Mouse (Mus musculus): ENCODE measurements around the gene Ccdc148. TPM values are rescaled to one million over a fixed set of nuclear protein-coding genes. Genes with fewer than 3 reads are reported as not detected.

The Ccdc148 gene
- total and polyA plus RNA-seq, 2 experiments from 2014 or later, result 0.46 to 0.56 TPM

- ATAC-seq (ENCODE audit: insufficient read depth, low read depth), result no peak
- no peaks in the 10 kb centered on the region for H3K27me3 ChIP-seq (ENCODE audit: control insufficient read depth, insufficient read depth, low read length)
- no peak overlapping the region for H3K27ac ChIP-seq (ENCODE audit: low read depth)
- H3K4me1 ChIP-seq (ENCODE audit: control insufficient read depth, insufficient read depth), result peaks cover 16% of the 10 kb centered on the region; the same call in 1 of the 2 replicates
- TF ChIP-seq CTCF (IDR thresholded peaks at IDR 0.05; ENCODE audit: low read depth) (no peak), EP300 (IDR thresholded peaks at IDR 0.05; ENCODE audit: low read depth) (no peak)
- H3K4me3 ChIP-seq (ENCODE audit: low read depth, low read length), result no peak overlapping the region
- WGBS, result 53% methylated on average over 9 of the region's 9 CpGs
- no peak overlapping the region for H3K9ac ChIP-seq (replicated peaks; ENCODE audit: low read depth, low read length)
- no peaks in the 10 kb centered on the region for H3K36me3 ChIP-seq (replicated peaks; ENCODE audit: control insufficient read depth, insufficient read depth, low read length)
- DNase-seq (ENCODE audit: low spot score), result no peak
- no peaks in the 10 kb centered on the region for H3K9me3 ChIP-seq (replicated peaks; ENCODE audit: control insufficient read depth, low read length)
- no peak overlapping the region for H3K4me2 ChIP-seq (ENCODE audit: low read depth, low read length)
These were observed 9.2 kb upstream of the Ccdc148 start for GRCm38 (mm10) chr2:59169572-59170207.

GRCm38 (mm10) chr2:59167830-59168229 is 7.3 kb upstream of the Ccdc148 start:
- DNase-seq (ENCODE audit: low spot score) (no peak), ATAC-seq (ENCODE audit: insufficient read depth, low read depth) (no peak)
- H3K9me3 ChIP-seq (replicated peaks; ENCODE audit: control insufficient read depth, low read length), result no peaks in the 10 kb centered on the region
- H3K27me3 ChIP-seq (ENCODE audit: control insufficient read depth, insufficient read depth, low read length), result no peaks in the 10 kb centered on the region
- H3K4me1 ChIP-seq (ENCODE audit: control insufficient read depth, insufficient read depth), result peaks cover 27% of the 10 kb centered on the region; the same call in 1 of the 2 replicates
- TF ChIP-seq EP300 (IDR thresholded peaks at IDR 0.05; ENCODE audit: low read depth), result no peak
- TF ChIP-seq CTCF (IDR thresholded peaks at IDR 0.05; ENCODE audit: low read depth), result no peak
- no peak overlapping the region for H3K4me2 ChIP-seq (ENCODE audit: low read depth, low read length)
- no peak overlapping the region for H3K4me3 ChIP-seq (ENCODE audit: low read depth, low read length)
- no peaks in the 10 kb centered on the region for H3K36me3 ChIP-seq (replicated peaks; ENCODE audit: control insufficient read depth, insufficient read depth, low read length)
- H3K27ac ChIP-seq (ENCODE audit: low read depth), result no peak overlapping the region
- H3K9ac ChIP-seq (replicated peaks; ENCODE audit: low read depth, low read length), result no peak overlapping the region
- 65% methylated on average over 4 of the region's 4 CpGs for WGBS

GRCm38 (mm10) chr2:59166976-59167375 is 6.5 kb upstream of the Ccdc148 start:
- no peaks in the 10 kb centered on the region for H3K27me3 ChIP-seq (ENCODE audit: control insufficient read depth, insufficient read depth, low read length)
- H3K4me3 ChIP-seq (ENCODE audit: low read depth, low read length), result no peak overlapping the region
- no peak overlapping the region for H3K4me2 ChIP-seq (ENCODE audit: low read depth, low read length)
- H3K4me1 ChIP-seq (ENCODE audit: control insufficient read depth, insufficient read depth), result peaks cover 27% of the 10 kb centered on the region; the same call in 1 of the 2 replicates
- WGBS, result 72% methylated on average over 4 of the region's 4 CpGs
- TF ChIP-seq EP300 (IDR thresholded peaks at IDR 0.05; ENCODE audit: low read depth) (no peak), CTCF (IDR thresholded peaks at IDR 0.05; ENCODE audit: low read depth) (no peak)
- no peak overlapping the region for H3K9ac ChIP-seq (replicated peaks; ENCODE audit: low read depth, low read length)
- DNase-seq (ENCODE audit: low spot score) (no peak), ATAC-seq (ENCODE audit: insufficient read depth, low read depth) (no peak)
- no peaks in the 10 kb centered on the region for H3K9me3 ChIP-seq (replicated peaks; ENCODE audit: control insufficient read depth, low read length)
- H3K27ac ChIP-seq (ENCODE audit: low read depth), result no peak overlapping the region
- H3K36me3 ChIP-seq (replicated peaks; ENCODE audit: control insufficient read depth, insufficient read depth, low read length), result no peaks in the 10 kb centered on the region

GRCm38 (mm10) chr2:59162285-59162600 is 1.8 kb upstream of the Ccdc148 start:
- DNase-seq (ENCODE audit: low spot score) (no peak), ATAC-seq (ENCODE audit: insufficient read depth, low read depth) (no peak)
- H3K4me3 ChIP-seq (ENCODE audit: low read depth, low read length), result peak overlapping the region; percentile 98
- peak overlapping the region; percentile 97 for H3K27ac ChIP-seq (ENCODE audit: low read depth)
- no peaks in the 10 kb centered on the region for H3K9me3 ChIP-seq (replicated peaks; ENCODE audit: control insufficient read depth, low read length)
- H3K9ac ChIP-seq (replicated peaks; ENCODE audit: low read depth, low read length), result peak overlapping the region; percentile 97
- peaks cover 16% of the 10 kb centered on the region for H3K4me1 ChIP-seq (ENCODE audit: control insufficient read depth, insufficient read depth)
- H3K36me3 ChIP-seq (replicated peaks; ENCODE audit: control insufficient read depth, insufficient read depth, low read length), result no peaks in the 10 kb centered on the region
- 14% methylated on average over 8 of the region's 8 CpGs for WGBS
- H3K27me3 ChIP-seq (ENCODE audit: control insufficient read depth, insufficient read depth, low read length), result no peaks in the 10 kb centered on the region
- TF ChIP-seq EP300 (IDR thresholded peaks at IDR 0.05; ENCODE audit: low read depth) (no peak), CTCF (IDR thresholded peaks at IDR 0.05; ENCODE audit: low read depth) (no peak)
- peak overlapping the region; percentile 92 for H3K4me2 ChIP-seq (ENCODE audit: low read depth, low read length)

GRCm38 (mm10) chr2:59161441-59162284 is 1.2 kb upstream of the Ccdc148 start:
- no peaks in the 10 kb centered on the region for H3K27me3 ChIP-seq (ENCODE audit: control insufficient read depth, insufficient read depth, low read length)
- H3K4me3 ChIP-seq (ENCODE audit: low read depth, low read length), result peak overlapping the region; percentile 98
- H3K27ac ChIP-seq (ENCODE audit: low read depth), result peak overlapping the region; percentile 97
- DNase-seq (ENCODE audit: low spot score), result peak; percentile 67
- peaks cover 16% of the 10 kb centered on the region for H3K4me1 ChIP-seq (ENCODE audit: control insufficient read depth, insufficient read depth)
- no peak for TF ChIP-seq EP300 (IDR thresholded peaks at IDR 0.05; ENCODE audit: low read depth)
- peak; percentile 35 for TF ChIP-seq CTCF (IDR thresholded peaks at IDR 0.05; ENCODE audit: low read depth)
- peak overlapping the region; percentile 97 for H3K9ac ChIP-seq (replicated peaks; ENCODE audit: low read depth, low read length)
- H3K9me3 ChIP-seq (replicated peaks; ENCODE audit: control insufficient read depth, low read length), result no peaks in the 10 kb centered on the region
- H3K36me3 ChIP-seq (replicated peaks; ENCODE audit: control insufficient read depth, insufficient read depth, low read length), result no peaks in the 10 kb centered on the region
- under 1% methylated on average over 71 of the region's 74 CpGs for WGBS
- ATAC-seq (ENCODE audit: insufficient read depth, low read depth), result peak; percentile 76
- peak overlapping the region; percentile 92 for H3K4me2 ChIP-seq (ENCODE audit: low read depth, low read length)
